Mouse (Mus musculus): ENCODE measurements around the gene Tnfaip3.

Gene Tnfaip3

DNA sequence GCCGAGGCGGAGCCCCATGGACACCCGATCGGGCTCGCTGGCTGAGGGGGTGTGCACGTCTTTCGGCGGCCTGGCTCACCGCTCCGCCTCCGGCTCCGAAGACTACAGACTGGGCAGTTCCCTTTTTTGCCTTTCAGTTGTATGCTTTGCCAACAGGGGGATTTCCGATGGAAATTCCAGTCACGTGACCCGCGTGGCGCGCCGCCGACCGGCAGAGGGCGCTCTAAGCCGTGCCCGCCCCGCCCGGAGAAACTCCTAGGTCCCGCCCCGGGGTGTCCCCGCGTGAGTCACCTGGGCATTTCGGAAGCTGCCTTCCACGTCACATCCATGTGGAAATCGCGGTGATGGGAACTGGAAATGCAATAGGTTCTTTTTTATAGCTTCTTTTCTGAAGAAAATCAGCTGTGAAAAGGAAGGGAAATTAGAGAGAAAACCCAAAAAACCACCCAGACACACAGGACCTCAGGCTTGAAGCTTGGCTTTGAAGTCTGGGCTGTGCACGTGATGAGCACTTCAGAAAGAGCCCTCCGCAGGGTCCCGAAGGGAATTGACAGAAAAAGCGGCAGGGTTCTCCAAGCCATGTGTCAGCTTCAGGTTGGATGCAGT lies at the start of gene Tnfaip3:
Gene Tnfaip3, minus strand, starts transcription at position 401 of the 606 bp plus-strand sequence.
- peak; percentile 98 to 99 for DNase-seq

- no peak for DNase-seq
Measured at GRCm38 (mm10) chr10:19064651-19065601, 49.5 kb upstream of the Tnfaip3 start.

DNA sequence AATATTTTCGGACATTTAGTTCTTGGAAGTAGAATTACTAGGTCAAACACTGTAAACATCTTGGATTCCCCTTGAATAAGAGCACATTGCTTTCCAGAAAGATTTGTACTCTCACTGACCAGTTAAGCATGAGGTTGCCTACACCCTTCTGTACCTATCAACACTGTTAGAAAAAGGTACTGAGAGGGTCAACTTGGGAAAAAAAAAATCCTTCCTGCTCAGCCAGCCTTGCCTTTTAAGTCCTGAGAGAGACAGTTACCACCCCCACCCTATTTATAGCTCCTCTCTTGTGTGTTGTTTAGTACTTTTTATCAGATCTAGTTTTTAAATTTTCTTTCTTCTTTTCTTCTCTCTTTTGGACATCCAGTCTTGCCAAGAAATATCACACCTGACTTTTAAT lies 48.2 kb upstream of the Tnfaip3 start:
- no peak for DNase-seq

DNA sequence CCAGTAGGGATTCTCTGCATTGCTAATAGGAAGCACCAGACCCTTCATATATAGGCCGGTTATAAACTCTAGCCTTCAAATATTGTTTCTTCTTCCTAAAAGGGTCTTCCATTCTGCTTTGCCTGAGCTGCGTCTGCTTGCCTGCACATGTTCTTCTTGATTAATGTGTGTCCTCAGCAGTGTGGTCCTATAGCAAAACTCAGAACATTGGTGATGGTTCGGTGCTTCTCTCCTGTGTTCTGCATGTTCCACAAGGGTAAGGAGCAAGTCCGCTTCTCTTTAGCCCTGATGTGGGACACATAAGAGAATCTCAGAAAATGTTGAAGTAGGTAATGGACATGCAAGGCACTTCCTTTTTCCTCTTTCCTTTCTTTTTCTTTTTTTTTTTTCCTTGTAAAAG lies 47.8 kb upstream of the Tnfaip3 start:
- DNase-seq, result no peak

GRCm38 (mm10) chr10:19062098-19062905 lies 46.8 kb upstream of the Tnfaip3 start:
- DNase-seq, result no peak

DNA sequence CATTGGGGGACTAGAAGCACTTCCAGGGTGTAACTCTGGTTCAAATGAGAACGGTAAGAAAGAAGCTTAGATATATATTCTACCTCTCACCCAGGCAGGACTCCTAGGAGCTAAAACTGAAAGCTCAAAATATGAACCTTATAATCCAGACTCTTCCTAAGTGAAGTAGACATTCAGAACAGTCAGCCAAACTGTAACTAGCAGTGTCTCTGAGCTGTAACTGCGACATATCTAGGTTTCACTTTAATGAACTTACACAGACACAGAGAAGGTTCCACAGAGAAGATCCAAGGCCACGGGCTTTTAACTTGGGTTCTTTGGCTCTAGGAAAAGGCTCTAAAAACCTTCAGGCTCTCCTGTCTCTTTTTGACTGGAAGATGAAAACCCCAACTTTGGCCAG lies 45.7 kb upstream of the Tnfaip3 start:
- DNase-seq, result no peak

DNA sequence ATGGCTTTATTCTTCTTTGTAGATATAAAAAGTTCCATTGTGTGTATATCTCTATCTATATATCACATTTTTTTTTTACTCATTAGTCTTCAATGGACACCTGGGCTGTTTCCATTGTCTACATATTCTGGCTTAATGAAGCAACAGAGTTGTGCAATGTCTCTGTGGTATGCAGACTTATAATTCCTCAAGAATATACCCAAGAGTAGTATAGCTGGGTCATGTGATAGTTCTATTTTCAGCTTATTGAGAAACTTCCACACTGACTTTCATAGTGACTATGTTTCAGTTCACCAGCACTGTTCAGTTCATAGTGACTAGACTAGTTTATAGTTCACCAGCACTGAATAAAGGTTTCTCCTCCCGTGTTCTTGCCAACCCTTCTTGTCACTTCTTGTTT lies 38.1 kb upstream of the Tnfaip3 start:
- no peak for DNase-seq

- DNase-seq, result no peak
Measured at GRCm38 (mm10) chr10:19045986-19046385, 30.5 kb upstream of the Tnfaip3 start.

DNA sequence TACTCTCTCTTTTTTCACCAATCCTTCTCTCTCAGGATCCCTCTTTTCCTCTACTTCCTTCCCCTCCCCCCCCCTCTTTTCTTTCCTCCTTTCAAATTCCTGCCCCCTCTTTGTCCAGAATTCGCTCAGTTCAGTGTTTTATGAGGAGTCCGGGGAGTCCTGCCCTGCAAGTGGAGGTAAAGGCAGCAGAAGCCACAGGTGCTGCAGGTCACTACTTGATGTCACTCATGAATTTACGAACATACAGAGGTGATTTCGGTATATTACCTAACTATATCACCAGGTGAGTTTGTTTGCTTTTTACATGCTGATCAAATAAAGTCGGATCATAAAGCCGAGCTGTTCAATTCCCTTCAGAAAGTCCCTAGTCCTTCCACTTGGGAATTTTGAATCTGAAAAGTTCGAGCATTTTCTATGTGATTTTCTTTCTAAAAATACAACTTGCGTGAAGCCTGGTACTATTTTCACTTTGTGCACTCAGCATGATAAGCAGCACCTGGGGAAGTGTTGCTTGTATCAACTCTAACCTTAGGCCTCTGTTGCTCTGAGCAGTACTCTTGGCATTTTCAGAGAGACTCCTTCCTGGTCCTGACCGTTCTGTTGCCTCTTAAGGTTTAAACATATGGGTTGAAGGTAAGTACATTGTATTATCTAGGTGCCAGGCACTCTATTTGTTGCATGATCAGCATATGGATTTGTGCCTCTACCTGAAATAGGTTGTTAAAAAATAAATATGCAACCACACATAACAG lies 29.5 kb upstream of the Tnfaip3 start:
- DNase-seq, result no peak

GRCm38 (mm10) chr10:19043529-19044262 lies 28.2 kb upstream of the Tnfaip3 start:
- DNase-seq, result no peak

GRCm38 (mm10) chr10:19040147-19040546 lies 24.7 kb upstream of the Tnfaip3 start:
- DNase-seq, result no peak

DNA sequence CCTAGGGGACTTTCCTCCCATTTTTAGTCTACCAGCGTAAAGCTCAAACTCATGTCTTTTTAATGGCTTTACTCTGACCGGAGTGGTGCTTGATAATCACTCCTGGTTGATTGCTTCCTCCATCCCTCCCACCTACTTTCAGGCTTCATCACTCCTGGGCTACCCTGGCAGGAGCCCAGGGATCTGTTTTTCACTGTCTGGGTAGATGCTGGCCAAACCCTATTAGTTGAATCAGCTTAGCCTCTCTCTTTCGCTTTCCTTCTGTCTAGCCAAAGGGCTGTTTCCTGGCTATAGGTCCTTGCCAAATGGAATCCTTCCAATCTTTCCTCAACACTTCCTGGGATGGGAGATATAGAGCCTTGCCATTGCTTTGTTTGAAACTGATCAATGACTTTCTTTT lies 19.3 kb upstream of the Tnfaip3 start:
- no peak for DNase-seq

GRCm38 (mm10) chr10:19033696-19034095 lies 18.2 kb upstream of the Tnfaip3 start:
- DNase-seq, result no peak

GRCm38 (mm10) chr10:19031875-19032274 lies 16.4 kb upstream of the Tnfaip3 start:
- no peak for DNase-seq

- DNase-seq, result no peak
Measured at GRCm38 (mm10) chr10:19030628-19031027, 15.2 kb upstream of the Tnfaip3 start.

- no peak for DNase-seq
Measured at GRCm38 (mm10) chr10:19026710-19027109, 11.3 kb upstream of the Tnfaip3 start.

- no peak for DNase-seq
Measured at GRCm38 (mm10) chr10:19024353-19024752, 8.9 kb upstream of the Tnfaip3 start.

DNA sequence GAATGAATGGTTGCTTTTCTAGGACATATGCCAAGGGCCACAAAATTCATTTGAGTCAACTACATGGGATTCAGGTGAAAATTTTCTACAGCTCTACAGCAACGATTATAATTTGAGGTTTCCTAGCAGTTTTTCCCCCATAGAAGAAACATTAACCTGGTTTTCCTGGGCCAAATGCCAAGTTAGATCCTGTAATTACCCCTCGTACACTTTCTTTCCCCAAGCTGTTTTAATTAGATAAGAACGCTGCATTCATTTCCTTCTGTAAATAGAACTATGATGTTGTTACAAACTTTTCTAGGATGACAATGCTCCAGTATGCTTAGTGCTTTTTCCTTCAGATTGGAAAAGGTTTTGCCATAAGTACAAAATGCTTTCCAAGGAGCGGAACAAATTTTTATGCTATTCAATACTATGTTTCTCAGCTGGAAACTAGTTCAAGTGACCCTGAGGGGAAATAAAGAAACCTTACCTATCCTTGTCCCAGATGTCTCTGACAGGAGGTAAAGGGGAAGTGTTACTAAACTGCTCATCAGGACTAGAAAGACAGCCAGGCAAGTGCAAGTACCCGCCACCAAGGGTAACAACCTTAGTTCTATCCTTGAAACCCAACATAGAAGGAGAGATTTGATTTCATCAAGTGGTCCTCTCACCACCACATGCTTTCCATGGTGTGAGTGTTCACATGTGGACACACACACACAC lies 8.3 kb upstream of the Tnfaip3 start:
- no peak for DNase-seq

DNA sequence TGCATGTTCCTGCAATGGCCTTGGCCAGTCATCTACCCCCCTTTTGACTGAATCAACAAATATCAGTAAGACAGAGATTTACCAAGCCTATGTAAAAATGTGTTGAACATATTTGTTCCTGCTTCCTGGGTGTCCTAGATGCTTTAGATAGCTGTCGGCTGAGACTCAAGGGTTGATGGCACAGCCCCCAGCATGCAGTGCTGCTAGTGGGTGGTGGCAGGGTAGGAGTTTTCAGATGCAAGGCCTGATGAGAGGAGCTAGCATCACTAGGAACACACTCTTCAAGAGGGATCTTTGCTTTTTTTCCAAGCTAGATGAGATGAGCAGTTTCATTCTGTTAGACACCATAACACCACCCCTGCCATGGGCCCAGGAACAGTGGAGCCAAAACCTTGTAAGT lies 6.8 kb upstream of the Tnfaip3 start:
- DNase-seq, result no peak

- DNase-seq, result no peak
Measured at GRCm38 (mm10) chr10:19016823-19017471, 1.5 kb upstream of the Tnfaip3 start.

Measured in cerebellum, postnatal 25 days (tissue).